Mouse (Mus musculus) bone marrow, adult 2 months (tissue): ENCODE measurements at regions not wholly inside any gene's neighbourhood (a gene's known extent, or its start where the extent isn't known, plus 50 kb on each side); places are given as distances from the start of the nearest gene placed in this dataset.

Experiments used
- CTCF ChIP-seq: fragments of 200-500 bp; IDR thresholded peaks from 2 replicates; pipeline ENCODE4 v1.5.1; 2011; ENCODE audit warnings: low read length, control low read depth; ENCODE audit not compliant: control insufficient read depth, insufficient read depth
- POLR2A ChIP-seq: fragments of 200-500 bp; IDR thresholded peaks from 2 replicates; pipeline ENCODE4 v1.6.1; 2011; ENCODE audit warnings: low read depth, mild to moderate bottlenecking, control low read depth, low read length, borderline replicate concordance; ENCODE audit not compliant: control insufficient read depth

DNA sequence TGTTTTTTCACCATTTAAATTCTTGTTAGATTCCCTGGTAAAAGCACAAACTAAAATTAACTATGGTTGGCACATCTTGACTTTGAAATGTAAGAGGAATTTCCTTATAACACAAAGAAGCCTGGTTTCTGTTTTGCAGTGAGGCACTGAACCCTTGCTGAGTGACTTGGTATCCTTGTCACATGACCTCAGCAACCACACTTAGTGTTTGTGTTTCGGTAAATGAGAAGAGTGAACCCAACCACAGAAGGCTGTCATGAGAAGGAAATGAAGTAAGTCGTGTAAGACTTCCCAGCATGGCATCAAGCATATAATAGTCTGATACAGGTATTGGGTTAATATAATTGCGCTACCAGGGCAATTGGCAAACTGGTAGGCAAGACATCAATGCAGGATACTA is 154.0 kb downstream of the Kctd12 start:
- no peak for TF ChIP-seq POLR2A
- TF ChIP-seq CTCF = no peak
